Mouse (Mus musculus) heart, postnatal 25 days (tissue): ENCODE results near the gene Astn2. TPM values are rescaled to one million over a fixed set of nuclear protein-coding genes. Genes with fewer than 3 reads are reported as not detected.

Experiments
- DNase-seq: peaks from one replicate; pipeline ENCODE4 v3.0.0; 2022; ENCODE audit warnings: low spot score
- intact Hi-C: fragments of 180-260 bp; cut with DNase I; formaldehyde crosslinking; loops from one replicate; pipeline ENCODE4 v1.15.1; 2025
- total RNA-seq, 2 experiments: library from RNA; stranded (reverse); gene quantifications; 2 replicates each; pipeline ENCODE4 v1.2.3; 2021

The Astn2 gene
- total RNA-seq, 2 experiments from 2014 or later: 0.64 to 0.99 TPM

DNA sequence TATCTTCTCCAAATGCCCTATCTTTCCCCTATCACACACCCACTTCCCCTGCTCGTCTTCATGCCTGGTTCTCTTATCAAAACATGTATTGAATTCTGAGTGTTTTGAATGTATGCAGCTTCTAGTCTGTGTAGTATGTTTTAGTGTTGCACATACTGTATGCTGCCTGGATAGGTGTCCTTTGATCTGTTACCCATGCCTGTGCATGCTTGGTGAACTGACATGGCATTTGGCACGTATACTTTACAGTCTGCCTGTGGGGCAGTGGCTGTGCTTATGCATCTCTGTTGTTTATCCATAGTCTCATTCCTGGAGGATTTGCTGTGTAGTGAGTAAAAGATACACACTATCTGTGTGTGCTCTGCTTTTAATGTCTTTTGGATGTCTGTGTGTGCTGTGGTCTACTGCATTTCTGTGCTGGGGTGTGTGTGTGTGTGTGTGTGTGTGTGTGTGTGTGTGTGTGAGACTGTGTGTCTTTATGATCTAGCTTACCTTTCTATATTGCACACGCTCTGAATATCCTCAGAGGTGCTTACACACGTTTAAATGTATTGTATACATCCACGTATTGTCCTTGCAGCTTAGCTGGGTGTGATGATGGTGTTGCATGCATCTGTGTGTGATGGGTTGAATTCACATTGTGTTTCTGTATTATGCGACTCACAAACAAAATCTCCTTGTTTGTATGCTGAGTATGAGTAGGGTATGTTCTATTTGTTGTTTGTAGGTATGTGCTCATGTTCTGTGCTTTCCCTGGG lies 908.5 kb downstream of the Astn2 start:
- intact Hi-C loops: loop anchor here (2.0 to 10.0 kb wide), 6 partner anchors 96 to 964 kb away; no protein-coding TSS in a partner anchor
- no peak for DNase-seq

- intact Hi-C loops: loop anchor here (10.0 kb wide), 2 partner anchors 137 to 197 kb away; no protein-coding TSS in a partner anchor
- DNase-seq: no peak
These were observed 912.9 kb downstream of the Astn2 start for GRCm38 (mm10) chr4:65491541-65491940.

GRCm38 (mm10) chr4:65489711-65490110 lies 914.7 kb downstream of the Astn2 start:
- no peak for DNase-seq
- intact Hi-C loops: loop anchor here (10.0 kb wide), 2 partner anchors 135 to 195 kb away; no protein-coding TSS in a partner anchor

DNA sequence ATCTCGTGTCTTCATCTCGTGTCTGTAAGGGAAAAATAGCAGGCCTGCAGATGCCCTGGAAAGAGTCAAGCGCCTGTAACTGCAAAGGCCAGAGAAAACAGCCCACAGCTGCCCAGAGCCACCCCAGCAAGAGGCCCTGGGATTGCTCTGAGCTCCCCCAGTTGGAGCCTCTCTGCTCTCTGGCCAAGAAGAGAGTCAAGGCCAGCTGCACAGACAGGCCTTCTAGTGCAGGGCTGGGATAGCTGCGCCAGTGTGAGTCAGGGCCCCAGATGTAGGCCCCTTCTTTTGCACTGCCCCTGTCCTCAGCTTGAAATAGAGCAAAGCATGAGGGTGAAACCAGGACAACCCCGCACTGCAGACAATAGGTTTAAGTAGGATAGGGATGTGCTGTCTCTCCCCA lies 922.8 kb downstream of the Astn2 start:
- DNase-seq: peak; percentile 50
- intact Hi-C loops: no loop called here

- intact Hi-C loops: no loop called here
- DNase-seq: peak; percentile 62
These were observed 927.3 kb downstream of the Astn2 start for GRCm38 (mm10) chr4:65477106-65477505.

- intact Hi-C loops: no loop called here
- no peak for DNase-seq
These were observed 928.4 kb downstream of the Astn2 start for GRCm38 (mm10) chr4:65475925-65476560.

DNA sequence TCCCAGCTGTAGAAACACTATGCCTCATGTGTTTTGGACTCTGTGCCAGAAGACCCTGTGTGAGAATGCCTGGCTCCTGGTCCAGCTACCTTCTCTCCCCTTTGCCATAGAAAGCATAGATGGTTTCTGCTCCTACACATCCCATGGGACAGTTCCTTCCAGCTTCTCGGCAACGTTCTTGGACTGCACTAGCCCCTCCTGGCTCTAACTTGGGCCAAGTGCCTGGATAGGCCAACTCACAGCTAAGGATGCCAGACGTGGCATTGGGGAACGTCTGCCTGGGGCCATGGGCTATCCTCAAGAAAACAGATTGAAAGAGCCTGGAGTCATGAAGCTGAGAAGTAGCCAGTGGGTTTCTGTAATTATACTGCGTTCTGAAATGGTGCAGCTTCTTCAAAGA lies 931.3 kb downstream of the Astn2 start:
- intact Hi-C loops: no loop called here
- DNase-seq: no peak

GRCm38 (mm10) chr4:65449171-65449570 lies 955.2 kb downstream of the Astn2 start:
- intact Hi-C loops: no loop called here
- no peak for DNase-seq

DNA sequence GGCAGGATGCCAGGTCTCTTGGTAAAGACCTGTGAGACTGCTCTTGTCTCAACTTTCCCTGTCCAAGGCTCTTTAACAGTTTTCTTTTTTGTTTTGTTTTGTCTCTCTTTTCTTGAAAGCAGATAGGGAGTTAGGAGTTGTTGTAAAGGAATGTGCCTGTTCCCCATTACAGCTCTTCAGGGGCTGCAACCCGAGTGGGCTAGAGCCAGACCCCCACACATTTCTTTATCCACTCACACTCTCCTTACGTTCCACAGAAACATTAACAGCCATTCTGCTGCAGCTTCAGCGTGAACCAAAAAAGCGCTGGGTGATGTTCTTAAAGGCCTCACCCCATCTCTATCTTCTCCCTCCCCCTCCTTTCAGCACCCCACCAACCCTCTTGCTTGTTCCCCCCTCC lies 962.7 kb downstream of the Astn2 start:
- intact Hi-C loops: no loop called here
- no peak for DNase-seq

GRCm38 (mm10) chr4:65430804-65431203 lies 973.6 kb downstream of the Astn2 start:
- intact Hi-C loops: no loop called here
- no peak for DNase-seq

DNA sequence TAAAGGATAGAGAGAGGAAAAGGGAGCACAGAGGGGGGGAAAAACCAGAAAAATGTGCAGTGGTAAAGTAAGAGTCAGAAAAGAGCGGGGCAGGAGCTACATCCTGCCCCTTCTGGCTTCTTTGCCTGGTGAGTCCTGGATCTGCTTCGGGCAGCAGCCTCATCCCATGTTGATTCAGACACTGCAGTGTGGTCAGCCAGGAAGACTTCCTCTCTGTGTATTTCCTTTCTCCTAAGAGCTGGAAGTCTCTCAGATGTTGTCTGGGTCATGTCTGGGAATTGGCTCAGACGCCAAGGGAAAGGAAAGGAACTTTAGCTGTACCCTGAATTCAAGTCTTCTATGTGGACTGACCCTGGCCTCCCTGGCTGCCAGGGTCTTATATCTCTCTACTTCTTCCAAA lies 976.9 kb downstream of the Astn2 start:
- no peak for DNase-seq
- intact Hi-C loops: no loop called here

- intact Hi-C loops: no loop called here
- DNase-seq: no peak
These were observed 978.0 kb downstream of the Astn2 start for GRCm38 (mm10) chr4:65426437-65426836.

DNA sequence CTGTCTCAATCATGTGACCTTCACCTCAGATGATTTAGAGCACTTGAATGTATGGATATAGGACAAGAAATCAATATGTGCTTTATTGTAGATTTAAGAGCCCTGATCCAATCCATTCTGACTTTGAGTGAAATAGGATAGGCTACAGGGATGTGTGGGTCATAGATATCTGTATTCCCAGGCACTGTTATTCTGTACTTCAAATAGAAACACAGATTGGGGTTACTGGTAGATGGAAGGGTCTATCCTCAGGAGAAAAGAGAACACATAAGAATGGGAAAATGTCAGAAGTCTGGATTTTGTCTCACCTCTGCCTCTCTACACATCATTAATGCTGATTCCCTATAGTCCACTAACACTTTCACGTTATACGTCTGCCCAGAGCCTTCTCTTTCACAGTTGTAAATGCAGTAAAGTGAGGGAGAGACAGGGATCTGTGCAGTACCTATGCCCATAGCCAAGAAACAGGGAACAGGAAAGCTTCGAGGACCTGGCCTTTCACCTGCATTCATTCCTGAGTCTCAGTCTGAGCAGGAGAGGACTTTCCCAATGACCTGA lies 981.3 kb downstream of the Astn2 start:
- DNase-seq: no peak
- intact Hi-C loops: no loop called here

GRCm38 (mm10) chr4:65421272-65421671 lies 983.1 kb downstream of the Astn2 start:
- intact Hi-C loops: no loop called here
- DNase-seq: no peak

GRCm38 (mm10) chr4:65420511-65420931 lies 983.9 kb downstream of the Astn2 start:
- no peak for DNase-seq
- intact Hi-C loops: no loop called here

DNA sequence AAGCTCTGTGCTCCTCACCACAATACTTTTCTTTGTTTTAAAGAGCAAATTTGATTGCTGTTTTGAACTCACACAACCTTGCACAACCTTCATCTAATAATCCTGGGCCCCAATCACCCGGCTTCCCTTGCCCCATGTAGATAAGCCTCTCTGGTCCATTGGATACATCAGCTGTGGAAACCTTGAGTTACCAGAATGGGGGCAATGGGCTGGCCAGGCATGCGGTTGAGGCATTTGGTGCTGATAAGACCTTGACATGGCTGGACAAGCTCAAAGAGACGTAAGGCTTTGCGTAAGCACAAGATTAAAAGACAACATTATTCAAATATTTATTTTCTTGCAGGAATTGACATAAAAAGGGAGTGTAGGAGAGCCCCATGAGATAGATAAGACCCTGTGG lies 988.9 kb downstream of the Astn2 start:
- DNase-seq: no peak
- intact Hi-C loops: no loop called here

- intact Hi-C loops: no loop called here
- no peak for DNase-seq
These were observed 1001.4 kb downstream of the Astn2 start for GRCm38 (mm10) chr4:65402836-65403634.

- intact Hi-C loops: no loop called here
- DNase-seq: no peak
These were observed 1002.1 kb downstream of the Astn2 start for GRCm38 (mm10) chr4:65402286-65402685.

DNA sequence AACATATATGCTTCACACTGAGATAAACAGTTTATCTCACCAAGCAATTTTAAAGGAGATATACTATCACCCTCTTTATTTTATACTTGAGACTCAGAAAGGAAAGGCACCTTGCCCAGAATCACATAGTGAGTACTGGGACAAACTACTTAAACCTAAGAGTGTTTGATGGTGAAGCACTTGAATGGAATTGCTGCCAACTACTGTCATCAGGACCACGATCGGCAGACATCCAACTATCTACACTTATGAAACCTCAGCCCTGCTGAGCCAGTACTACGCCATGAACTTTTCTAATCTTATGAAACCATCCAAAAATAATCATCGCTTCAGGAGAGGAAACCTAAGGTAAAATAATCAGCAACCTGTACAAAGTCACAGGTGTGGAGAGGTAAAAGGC lies 1005.0 kb downstream of the Astn2 start:
- intact Hi-C loops: no loop called here
- no peak for DNase-seq

DNA sequence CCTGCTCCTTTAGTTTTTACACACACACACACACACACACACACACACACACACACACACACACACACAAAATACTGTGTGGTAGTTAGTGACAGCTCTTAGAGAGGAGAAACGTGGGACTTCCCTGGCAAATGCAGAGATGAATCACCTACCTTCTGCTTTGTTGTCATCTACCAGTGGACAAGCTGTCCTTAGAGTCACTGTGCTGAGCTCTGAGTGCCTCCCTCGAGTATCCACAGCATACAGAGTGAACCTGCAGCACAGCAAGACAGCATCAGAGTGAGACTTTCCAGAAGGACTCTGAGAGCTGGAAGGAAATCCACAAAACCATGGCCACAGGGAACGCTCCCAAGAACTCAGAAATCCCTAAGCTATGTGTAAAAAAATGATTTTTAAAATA lies 1007.6 kb downstream of the Astn2 start:
- DNase-seq: no peak
- intact Hi-C loops: no loop called here
